Mouse (Mus musculus) layer of hippocampus, adult 8-10 months (tissue): ENCODE measurements around the gene Slc4a3. TPM values are rescaled to one million over a fixed set of nuclear protein-coding genes. Genes with fewer than 3 reads are reported as not detected.

Source experiments
- DNase-seq, 2 experiments: peaks; one replicate each; pipeline ENCODE4 v3.0.0; 2022; ENCODE audit warnings: low spot score in 2 of 2
- total RNA-seq, 4 experiments: library from RNA; stranded (reverse); gene quantifications; 2 replicates each; pipeline ENCODE4 v1.2.4; 2022

Slc4a3 gene
- total RNA-seq, 4 experiments from 2014 or later: 110 to 153 (median 129) TPM

GRCm38 (mm10) chr1:75595930-75596329 lies 49.9 kb downstream of the Slc4a3 start:
- no peak for DNase-seq

GRCm38 (mm10) chr1:75596906-75597305 lies 50.8 kb downstream of the Slc4a3 start:
- no peak for DNase-seq

GRCm38 (mm10) chr1:75597622-75598021 lies 51.6 kb downstream of the Slc4a3 start:
- peak in 1 of 2 experiments; percentile 61 for DNase-seq

- no peak for DNase-seq
These were observed 55.7 kb downstream of the Slc4a3 start for GRCm38 (mm10) chr1:75601738-75602137.

GRCm38 (mm10) chr1:75603584-75603983 lies 57.5 kb downstream of the Slc4a3 start:
- no peak for DNase-seq

GRCm38 (mm10) chr1:75608225-75608624 lies 62.2 kb downstream of the Slc4a3 start:
- DNase-seq: no peak

- no peak for DNase-seq
These were observed 62.7 kb downstream of the Slc4a3 start for GRCm38 (mm10) chr1:75608625-75609263.

- no peak for DNase-seq
These were observed 63.2 kb downstream of the Slc4a3 start for GRCm38 (mm10) chr1:75609264-75609662.

- no peak for DNase-seq
These were observed 64.5 kb downstream of the Slc4a3 start for GRCm38 (mm10) chr1:75610553-75610952.

Other genes starting within 250 kb of the Slc4a3 start
- gene Dnpep, start 228.3 kb upstream of the Slc4a3 start, total RNA-seq: 10 to 100 TPM; 41.2 to 49.8 (median 45.4) TPM
- gene Des, start 185.9 kb upstream of the Slc4a3 start, total RNA-seq: 1 to 10 TPM in 3 of 4 experiments, under 1 TPM in 1; 0.60 to 1.9 (median 1.5) TPM
- gene Speg, start 171.0 kb upstream of the Slc4a3 start, total RNA-seq: 100 to 1,000 TPM; 168 to 185 (median 182) TPM
- 10 to 100 TPM; 58.3 to 77.2 (median 72.7) TPM for gene Gmppa, start 110.3 kb upstream of the Slc4a3 start, total RNA-seq
- 1 to 10 TPM; 5.8 to 6.6 (median 6.0) TPM for gene Asic4, start 95.8 kb upstream of the Slc4a3 start, total RNA-seq
- 10 to 100 TPM; 71.4 to 79.7 (median 77.2) TPM for gene Chpf, start 67.0 kb upstream of the Slc4a3 start, total RNA-seq
- gene Tmem198, start 66.7 kb upstream of the Slc4a3 start, total RNA-seq: 10 to 100 TPM; 49.1 to 64.8 (median 55.6) TPM
- gene Obsl1, start 39.8 kb upstream of the Slc4a3 start, total RNA-seq: 10 to 100 TPM; 20.8 to 25.7 (median 23.1) TPM
- gene Inha, start 39.2 kb upstream of the Slc4a3 start, total RNA-seq: 10 to 100 TPM; 13.0 to 19.2 (median 16.8) TPM
- 10 to 100 TPM; 26.8 to 36.5 (median 30.1) TPM for gene Stk11ip, start 24.7 kb upstream of the Slc4a3 start, total RNA-seq